ENCODE assay signal across 28 mouse cellular contexts in the genomic region with DNA sequence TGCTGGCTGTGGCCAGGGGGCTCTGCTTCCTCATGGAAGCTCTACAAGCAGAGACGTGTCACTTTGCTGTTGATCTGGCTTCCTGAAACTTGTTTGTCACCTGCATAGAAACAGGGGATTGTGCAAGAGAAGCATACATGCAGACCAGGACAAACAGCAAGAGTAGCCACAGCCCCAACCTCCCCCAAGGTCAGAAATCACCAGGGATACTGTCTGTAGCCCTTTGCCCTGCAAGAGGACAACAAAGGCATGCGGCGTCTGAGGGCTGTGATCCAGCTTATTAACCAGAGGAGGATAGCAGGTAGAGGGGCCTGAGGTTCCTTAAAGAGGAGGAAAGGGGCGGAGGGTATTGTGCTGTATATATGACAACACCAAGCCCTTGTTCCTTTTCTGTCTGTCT. TPM values are rescaled to one million over a fixed set of nuclear protein-coding genes. Genes with fewer than 3 reads are reported as not detected.
DNase-seq lines count a peak whose midpoint lies in the region; ATAC-seq and TF ChIP-seq lines count a peak whose summit lies in the region.
"Had no signal": no experiment of that assay in that cellular context is flagged by ENCODE, and none has a peak within 500 bp of the region (broad histone marks: within the 10 kb centered on the region; RNA-seq: fewer than 3 reads in every experiment).

No protein-coding gene starts in this region.

- peak; percentile 91 for DNase-seq in liver, adult 2 months (ENCODE audit: extremely low read depth, low read depth, low spot score)
- DNase-seq in liver = no peak
- DNase-seq in kidney, postnatal 10 days = peak; percentile 41
- DNase-seq in yolk sac, embryonic 10.5 days (ENCODE audit: low spot score) = peak; percentile 29
- DNase-seq in layer of hippocampus, adult 8-10 months (ENCODE audit: low spot score in 2 of 2) = no peak
- no peak for DNase-seq in forebrain, embryonic 14.5 days (ENCODE audit: low spot score)
- DNase-seq: adrenal gland, adult 2 months; cerebellum, adult 18-20 months; cerebellum, postnatal 25 days; heart, postnatal 4 days; layer of hippocampus, postnatal 36 days; lung, embryonic 14.5 days; midbrain, embryonic 14.5 days; retina, postnatal 1 day; right cerebral cortex, postnatal 25 days; thymus, postnatal 25 days had no signal

- H3K4me3 ChIP-seq in liver, adult 2 months (ENCODE audit: insufficient read depth, low read depth, low read length) = no peak overlapping the region
- no peak overlapping the region for H3K4me3 ChIP-seq in liver, embryonic 15.5 days (replicated peaks)
- no peak overlapping the region for H3K4me3 ChIP-seq in forebrain, embryonic 14.5 days (ENCODE audit: low read depth, low read length)
- H3K4me3 ChIP-seq: embryonic facial prominence, embryonic 12.5 days; neural tube, embryonic 12.5 days had no signal

- H3K4me1 ChIP-seq in liver, adult 2 months (ENCODE audit: control insufficient read depth, insufficient read depth, low read length) = peaks cover 35% of the 10 kb centered on the region
- H3K4me1 ChIP-seq in liver, embryonic 15.5 days (replicated peaks) = peaks cover 33% of the 10 kb centered on the region
- H3K4me1 ChIP-seq in forebrain, embryonic 14.5 days (ENCODE audit: control insufficient read depth, insufficient read depth, low read length) = no peaks in the 10 kb centered on the region
- H3K4me1 ChIP-seq: embryonic facial prominence, embryonic 12.5 days; neural tube, embryonic 12.5 days had no signal

- no peaks in the 10 kb centered on the region for H3K79me2 ChIP-seq in liver, adult 2 months (ENCODE audit: control insufficient read depth, insufficient read depth, low read length)

- H3K4me2 ChIP-seq in liver, embryonic 15.5 days = 0 out of 2 replicates have a peak overlapping the region, but pooled peaks have one; percentile 2
- H3K4me2 ChIP-seq in forebrain, embryonic 14.5 days (ENCODE audit: low read length) = no peak overlapping the region
- H3K4me2 ChIP-seq: embryonic facial prominence, embryonic 12.5 days; hindbrain, embryonic 14.5 days; lung, embryonic 14.5 days; neural tube, embryonic 12.5 days had no signal

- H3K9me3 ChIP-seq in liver, embryonic 15.5 days (replicated peaks) = no peaks in the 10 kb centered on the region
- no peaks in the 10 kb centered on the region for H3K9me3 ChIP-seq in forebrain, embryonic 14.5 days (replicated peaks; ENCODE audit: control insufficient read depth, low read length)
- H3K9me3 ChIP-seq: embryonic facial prominence, embryonic 12.5 days; neural tube, embryonic 12.5 days had no signal

- H3K27ac ChIP-seq in liver, adult 2 months (replicated peaks; ENCODE audit: insufficient read depth, low read depth, low read length) = no peak overlapping the region
- peak overlapping the region; percentile 62; the same call in 1 of the 2 replicates for H3K27ac ChIP-seq in liver, embryonic 15.5 days (replicated peaks)
- no peak overlapping the region for H3K27ac ChIP-seq in forebrain, embryonic 14.5 days (ENCODE audit: low read depth, low read length)
- H3K27ac ChIP-seq: embryonic facial prominence, embryonic 12.5 days; hindbrain, embryonic 14.5 days; neural tube, embryonic 12.5 days had no signal

- no peak overlapping the region for H3K9ac ChIP-seq in liver, adult 2 months (ENCODE audit: low read depth, low read length)
- H3K9ac ChIP-seq in liver, embryonic 15.5 days = no peak overlapping the region
- no peak overlapping the region for H3K9ac ChIP-seq in forebrain, embryonic 14.5 days (ENCODE audit: low read length)
- H3K9ac ChIP-seq: embryonic facial prominence, embryonic 12.5 days; hindbrain, embryonic 14.5 days; lung, embryonic 14.5 days; neural tube, embryonic 12.5 days had no signal

- 26% methylated on average over 4 of the region's 4 CpGs for WGBS in liver, adult 2 months
- WGBS in liver, embryonic 15.5 days (ENCODE audit: insufficient replicate concordance) = 44% methylated on average over 4 of the region's 4 CpGs
- WGBS in forebrain, embryonic 14.5 days = 77% methylated on average over 4 of the region's 4 CpGs

- TF ChIP-seq CTCF in liver, adult 2 months (IDR thresholded peaks at IDR 0.05; ENCODE audit: low read depth, low read length) = no peak

- no peak for TF ChIP-seq POLR2A in liver, adult 2 months (IDR thresholded peaks at IDR 0.05; ENCODE audit: extremely low read depth, insufficient read depth, low read length)

- peak; percentile 51 for ATAC-seq in liver, embryonic 15.5 days (ENCODE audit: insufficient read depth)
- no peak for ATAC-seq in forebrain, embryonic 14.5 days
- ATAC-seq: inflammation-experienced regulatory T-cells, adult 6 months had no signal

- H3K36me3 ChIP-seq in liver, adult 2 months (ENCODE audit: control insufficient read depth, insufficient read depth, low read length) = no peaks in the 10 kb centered on the region
- no peaks in the 10 kb centered on the region for H3K36me3 ChIP-seq in liver, embryonic 15.5 days (replicated peaks)
- H3K36me3 ChIP-seq in forebrain, embryonic 14.5 days (ENCODE audit: control insufficient read depth, insufficient read depth, low read length) = no peaks in the 10 kb centered on the region
- H3K36me3 ChIP-seq: embryonic facial prominence, embryonic 12.5 days; neural tube, embryonic 12.5 days had no signal

- H3K27me3 ChIP-seq in liver, adult 2 months (ENCODE audit: control insufficient read depth, insufficient read depth, low read length) = no peaks in the 10 kb centered on the region
- H3K27me3 ChIP-seq in liver, embryonic 15.5 days = no peaks in the 10 kb centered on the region
- H3K27me3 ChIP-seq in forebrain, embryonic 14.5 days (replicated peaks; ENCODE audit: control insufficient read depth, insufficient read depth, low read length) = no peaks in the 10 kb centered on the region
- H3K27me3 ChIP-seq: embryonic facial prominence, embryonic 12.5 days had no signal

RNA-seq across cellular contexts. Expression of gene Mpc1, which starts 6.6 kb away (rescaled TPM):
- 690 and 762 TPM in 2 replicates for total RNA-seq in liver, adult 2 months (2014; rRNA removed)
- polyA plus RNA-seq in liver, adult 2 months (2012; rRNA removed) = 305 and 352 TPM in 2 replicates
- 135 and 142 TPM in 2 replicates for polyA plus RNA-seq in liver, embryonic 15.5 days (2015; fragmentation: Nextera tagmentation; extraction: Ambion mirVana)
- 100 to 1,000 TPM; 144 to 156 (median 145) TPM for total RNA-seq in layer of hippocampus, adult 8-10 months (2022)
- 340 and 366 TPM in 2 replicates for polyA plus RNA-seq in forebrain, embryonic 14.5 days (2014; fragmentation: Nextera tagmentation; extraction: Ambion mirVana)

RNA-seq across cellular contexts. Expression of gene Sft2d1, which starts 34.8 kb away (rescaled TPM):
- total RNA-seq in liver, adult 2 months (2014; rRNA removed) = 58.4 and 59.7 TPM in 2 replicates
- polyA plus RNA-seq in liver, adult 2 months (2012; rRNA removed) = 53.7 and 67.4 TPM in 2 replicates
- polyA plus RNA-seq in liver, embryonic 15.5 days (2015; fragmentation: Nextera tagmentation; extraction: Ambion mirVana) = 50.1 and 61.0 TPM in 2 replicates
- total RNA-seq in layer of hippocampus, adult 8-10 months (2022) = 10 to 100 TPM; 47.5 to 81.2 (median 63.8) TPM
- polyA plus RNA-seq in forebrain, embryonic 14.5 days (2014; fragmentation: Nextera tagmentation; extraction: Ambion mirVana) = 155 and 159 TPM in 2 replicates

RNA-seq across cellular contexts. Expression of gene Ccr6, which starts 40.2 kb away (rescaled TPM):
- 0.60 TPM in 1 of 2 replicates, not detected in the other for total RNA-seq in liver, adult 2 months (2014; rRNA removed)
- 0.17 and 0.20 TPM in 2 replicates for polyA plus RNA-seq in liver, adult 2 months (2012; rRNA removed)
- polyA plus RNA-seq in liver, embryonic 15.5 days (2015; fragmentation: Nextera tagmentation; extraction: Ambion mirVana) = 0.09 TPM in 1 of 2 replicates, not detected in the other
- under 1 TPM in 1 of 4 experiments, not detected in 3; 0.38 TPM for total RNA-seq in layer of hippocampus, adult 8-10 months (2022)
- polyA plus RNA-seq in forebrain, embryonic 14.5 days (2014; fragmentation: Nextera tagmentation; extraction: Ambion mirVana) = not detected in 2 replicates
- total RNA-seq: adrenal gland, adult 2 months; gastrocnemius, postnatal 4 days; heart, postnatal 4 days; layer of hippocampus, postnatal 36 days; left cerebral cortex, postnatal 10 days; megakaryocyte-erythroid progenitor cell, adult 5-6 weeks; MEL had no signal
- polyA plus RNA-seq: C2C12; embryonic facial prominence, embryonic 12.5 days; forebrain, embryonic 11.5 days; hindbrain, embryonic 14.5 days; limb, embryonic 11.5 days; lung, embryonic 14.5 days; midbrain, embryonic 14.5 days; neural tube, embryonic 12.5 days had no signal

Comparison
In these comparisons a context has a peak if more than half of its experiments do, and no peak if none do; other contexts are left out.
1. DNase-seq: peak in liver, adult 2 months (single experiment), kidney, postnatal 10 days (single experiment) and yolk sac, embryonic 10.5 days (single experiment); none in liver (single experiment), layer of hippocampus, adult 8-10 months (0 of 2) and forebrain, embryonic 14.5 days (single experiment).